Mouse (Mus musculus) thymus, postnatal 14 days (tissue): ENCODE measurements around the gene Rpap1.

Source experiments
- DNase-seq: peaks from one replicate; pipeline ENCODE4 v3.0.0; 2021

Gene Rpap1

GRCm38 (mm10) chr2:119787206-119787883 lies at the start of gene Rpap1:
Rpap1 (minus strand) TSS chr2:119787537.
- peak; percentile 87 for DNase-seq

GRCm38 (mm10) chr2:119834231-119834630 lies 46.9 kb upstream of the Rpap1 start:
- no peak for DNase-seq

- no peak for DNase-seq
Measured at GRCm38 (mm10) chr2:119830579-119830978, 43.2 kb upstream of the Rpap1 start.

DNA sequence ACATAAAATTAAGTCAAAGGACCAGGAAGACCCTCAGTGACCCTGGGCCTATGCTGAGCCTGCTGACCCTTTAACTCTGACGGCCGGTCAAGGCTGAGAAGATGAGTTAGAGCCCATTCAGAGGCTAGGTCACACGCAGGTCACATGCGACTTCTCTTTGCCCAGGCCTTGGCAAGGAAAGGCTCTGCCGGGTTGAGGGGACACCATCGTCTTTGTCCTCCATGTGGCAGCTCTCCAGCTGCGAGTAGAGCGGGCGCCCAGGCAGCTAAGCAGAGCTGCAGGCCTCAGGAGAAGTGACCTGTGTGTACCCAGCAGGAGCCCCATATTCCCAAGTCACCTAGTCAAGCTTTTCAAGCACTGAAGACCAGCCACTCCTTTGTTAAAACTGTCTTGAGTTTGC lies 33.8 kb upstream of the Rpap1 start:
- no peak for DNase-seq

GRCm38 (mm10) chr2:119818668-119819272 lies 31.4 kb upstream of the Rpap1 start:
- DNase-seq, result no peak

DNA sequence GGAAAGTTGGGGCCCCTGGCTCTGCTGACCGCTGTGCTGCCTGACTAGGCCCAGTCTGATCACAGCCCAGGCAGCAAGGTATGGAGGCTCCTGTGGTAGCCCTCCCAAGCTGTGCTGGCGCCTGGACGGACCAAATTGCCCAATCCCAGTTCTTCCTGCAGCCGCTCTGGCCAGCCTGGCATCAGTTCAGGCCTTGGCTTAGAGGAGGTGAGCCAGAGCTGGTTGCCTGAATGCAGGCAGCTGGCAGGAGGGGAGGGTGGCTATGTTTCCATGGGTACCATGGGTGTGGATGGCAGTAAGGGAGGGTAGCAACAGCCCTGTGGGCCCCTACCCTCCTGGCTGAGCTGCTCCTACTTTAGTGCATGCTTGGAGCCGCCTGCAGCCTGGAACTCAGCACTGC lies 29.7 kb upstream of the Rpap1 start:
- no peak for DNase-seq

GRCm38 (mm10) chr2:119816611-119817010 lies 29.3 kb upstream of the Rpap1 start:
- DNase-seq, result no peak

DNA sequence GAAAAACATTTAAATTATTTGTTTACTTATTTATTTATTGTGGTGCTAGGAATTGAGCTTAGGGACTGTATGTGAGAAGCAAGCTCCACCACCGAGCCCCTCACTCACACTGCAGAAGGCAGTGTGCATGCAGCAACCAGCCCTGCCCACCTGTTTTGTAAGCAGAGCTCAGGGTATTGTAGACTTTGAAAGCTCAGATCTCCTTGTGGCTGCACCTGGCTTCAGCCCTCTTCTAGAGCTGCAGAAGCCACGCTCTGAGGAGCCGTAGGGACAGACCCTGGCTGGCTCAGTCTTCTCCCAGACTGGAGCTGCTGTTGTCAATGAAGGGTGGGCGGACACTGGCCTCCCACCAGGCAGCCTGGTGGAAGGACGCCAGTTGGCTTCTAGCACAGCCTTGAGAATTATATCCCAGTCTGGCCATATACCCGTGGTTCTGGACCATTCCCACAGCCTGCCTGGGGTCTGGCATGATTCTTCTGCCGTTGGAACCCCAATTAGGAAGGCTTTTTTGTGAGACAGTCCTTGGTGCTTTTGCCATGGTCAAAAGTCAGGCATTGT lies 27.1 kb upstream of the Rpap1 start:
- peak; percentile 39 for DNase-seq

DNA sequence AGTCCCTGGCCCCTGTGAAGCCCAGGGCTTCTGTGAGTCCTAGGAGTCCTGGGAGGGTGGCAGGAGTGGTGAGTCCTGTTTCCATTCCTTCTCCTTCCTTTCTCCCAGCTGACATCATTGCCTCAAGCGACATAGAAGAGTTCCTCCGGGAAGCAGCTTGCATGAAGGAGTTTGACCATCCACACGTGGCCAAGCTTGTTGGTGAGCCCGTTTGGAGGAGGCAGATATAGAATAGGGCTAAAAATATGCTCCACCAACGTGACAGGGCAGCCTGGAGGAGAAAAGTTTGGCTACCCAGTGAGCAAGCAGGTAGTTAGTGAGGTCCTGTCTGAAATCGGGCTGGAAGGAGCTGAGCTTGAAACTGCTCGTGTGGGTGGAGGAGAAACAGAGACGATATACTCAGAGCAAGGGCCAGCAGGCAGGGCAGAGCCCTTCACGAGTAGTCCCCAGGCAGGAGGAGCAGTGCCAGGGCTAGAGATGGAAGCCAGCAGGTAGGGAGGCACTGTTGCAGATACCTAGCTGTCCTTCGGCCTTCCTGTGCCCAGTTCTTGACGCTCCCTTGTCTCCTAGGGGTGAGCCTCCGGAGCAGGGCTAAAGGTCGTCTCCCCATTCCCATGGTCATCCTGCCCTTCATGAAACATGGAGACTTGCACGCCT lies 24.3 kb upstream of the Rpap1 start:
- no peak for DNase-seq

- no peak for DNase-seq
Measured at GRCm38 (mm10) chr2:119810890-119811289, 23.6 kb upstream of the Rpap1 start.

GRCm38 (mm10) chr2:119808881-119809280 lies 21.5 kb upstream of the Rpap1 start:
- DNase-seq, result no peak

DNA sequence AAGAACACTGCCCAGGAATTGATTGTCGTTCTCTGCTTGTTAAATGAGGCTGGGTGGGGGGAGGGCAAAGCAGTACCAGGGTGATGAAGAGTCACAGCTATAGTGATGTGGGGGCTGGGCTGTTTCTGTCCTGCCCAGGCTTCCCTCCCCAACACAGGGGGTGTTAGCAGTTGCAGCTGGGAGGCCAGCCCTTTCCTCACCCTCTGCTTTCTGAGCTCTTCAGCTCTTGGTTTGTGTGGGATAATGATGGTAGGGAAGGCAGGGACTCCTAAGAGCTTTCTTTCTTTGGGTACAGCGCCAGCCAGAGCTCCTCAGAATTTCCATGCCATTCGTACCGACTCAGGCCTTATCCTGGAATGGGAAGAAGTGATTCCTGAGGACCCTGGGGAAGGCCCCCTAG lies 21.1 kb upstream of the Rpap1 start:
- DNase-seq, result no peak

- DNase-seq, result no peak
Measured at GRCm38 (mm10) chr2:119805536-119805935, 18.2 kb upstream of the Rpap1 start.

GRCm38 (mm10) chr2:119804776-119805175 lies 17.4 kb upstream of the Rpap1 start:
- DNase-seq, result no peak

GRCm38 (mm10) chr2:119804275-119804628 lies 16.9 kb upstream of the Rpap1 start:
- DNase-seq, result no peak

DNA sequence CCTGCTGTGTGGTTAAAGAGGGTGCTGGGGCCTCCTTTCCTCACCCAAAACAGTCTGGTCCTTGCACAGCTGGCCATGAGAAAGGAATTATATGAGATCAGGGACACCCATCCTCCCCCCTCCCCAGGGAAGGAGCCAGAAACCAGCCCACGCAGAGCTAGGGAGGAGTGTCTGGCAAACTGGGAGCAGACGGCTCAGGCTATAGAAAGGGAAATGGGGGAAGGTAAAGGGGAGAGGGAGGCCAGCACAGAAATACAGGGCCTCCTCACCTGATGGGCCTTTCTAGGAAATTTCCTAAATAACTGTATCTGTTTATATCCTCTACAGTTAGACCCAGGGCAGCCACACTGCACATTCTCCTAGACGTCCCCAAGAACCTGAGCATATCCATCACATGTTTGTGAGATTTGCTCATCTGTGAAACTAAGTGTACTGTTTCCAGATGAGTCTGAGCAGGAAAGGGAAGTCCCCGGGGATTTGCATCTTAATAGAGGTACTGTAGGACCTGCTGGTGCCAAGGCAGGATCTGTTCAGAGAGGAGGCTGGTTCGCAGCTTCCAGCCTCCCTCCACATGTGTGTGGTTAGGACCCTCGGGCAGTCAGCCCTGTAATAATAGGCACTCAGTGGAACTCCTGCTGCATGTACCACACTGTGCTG lies 16.4 kb upstream of the Rpap1 start:
- DNase-seq, result no peak

DNA sequence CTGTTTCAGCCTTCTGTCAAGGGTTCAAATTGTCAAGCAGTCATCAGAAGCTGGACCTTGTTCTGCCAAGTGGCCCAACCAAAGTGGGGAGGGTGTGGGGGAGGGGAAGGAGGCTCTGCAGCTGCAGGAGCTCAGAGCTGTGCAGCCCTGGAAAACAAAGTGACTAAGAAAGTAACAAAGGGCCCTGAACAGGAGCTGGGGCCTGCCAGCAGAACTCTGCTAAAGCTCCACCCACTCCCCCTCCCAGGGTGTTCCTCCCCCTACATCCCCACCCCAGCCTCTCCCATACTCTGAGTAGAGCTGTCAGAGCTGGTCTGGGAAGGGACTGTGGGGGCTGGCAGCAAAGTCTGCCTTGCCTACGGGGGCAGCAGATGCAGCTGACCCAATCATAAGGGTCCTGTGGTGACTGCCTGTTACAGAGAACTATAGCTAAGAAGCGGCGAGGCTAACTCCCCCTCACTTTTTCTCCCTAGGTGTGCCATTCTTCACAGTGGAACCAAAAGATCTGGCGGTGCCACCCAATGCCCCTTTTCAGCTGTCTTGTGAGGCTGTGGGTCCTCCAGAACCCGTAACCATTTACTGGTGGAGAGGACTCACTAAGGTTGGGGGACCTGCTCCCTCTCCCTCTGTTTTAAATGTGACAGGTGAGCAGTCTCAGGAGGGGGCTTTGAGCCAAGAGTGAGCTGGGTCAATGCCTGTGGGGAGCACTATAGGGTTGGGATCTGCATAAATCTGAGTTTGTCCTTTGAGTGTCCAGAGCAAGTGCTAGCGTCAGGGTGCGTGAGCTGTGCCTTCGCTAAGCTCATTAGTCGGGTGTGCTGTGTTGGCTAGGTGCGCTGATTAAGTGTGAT lies 15.7 kb upstream of the Rpap1 start:
- peak; percentile 14 for DNase-seq

GRCm38 (mm10) chr2:119800876-119801846 lies 13.8 kb upstream of the Rpap1 start:
- DNase-seq, result no peak

DNA sequence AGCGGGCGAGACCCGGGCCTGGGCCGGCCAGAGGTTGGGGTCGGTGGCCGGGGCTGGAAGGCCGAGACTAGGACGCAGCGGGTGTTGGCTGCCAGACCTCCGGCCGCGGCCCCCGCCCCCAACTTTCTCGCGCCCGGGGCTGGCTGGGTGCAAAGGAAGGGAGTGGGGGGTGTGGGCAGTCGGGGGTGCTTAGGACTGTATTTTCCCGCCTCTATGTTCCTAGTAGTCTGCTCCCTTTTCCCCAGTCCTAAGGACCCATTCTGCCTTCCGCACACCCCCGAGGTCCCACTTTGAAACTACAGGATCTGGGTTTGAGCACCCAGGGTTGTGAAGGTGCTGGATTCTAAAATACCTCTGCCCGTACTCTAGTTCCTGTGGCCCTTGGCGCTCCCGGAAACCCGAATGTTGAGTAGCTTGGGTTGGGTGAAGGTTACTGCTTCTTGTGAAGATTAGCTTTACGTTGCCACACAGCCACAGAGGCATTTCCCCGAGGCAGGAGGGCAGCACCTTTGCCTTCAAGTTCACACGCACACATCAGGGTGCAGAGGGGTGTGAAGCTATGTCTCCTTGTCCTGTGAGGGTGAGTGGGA lies 12.7 kb upstream of the Rpap1 start:
- peak; percentile 57 for DNase-seq

GRCm38 (mm10) chr2:119799181-119799960 lies 12.0 kb upstream of the Rpap1 start:
- peak; percentile 61 for DNase-seq
